Mouse (Mus musculus) ovary, postnatal 10 days (tissue): ENCODE measurements at regions not wholly inside any gene's neighbourhood (a gene's known extent, or its start where the extent isn't known, plus 50 kb on each side); places are given as distances from the start of the nearest gene placed in this dataset.

ENCODE experiments used
- DNase-seq: peaks from one replicate; pipeline ENCODE4 v3.0.0; 2022; ENCODE audit warnings: low spot score

DNA sequence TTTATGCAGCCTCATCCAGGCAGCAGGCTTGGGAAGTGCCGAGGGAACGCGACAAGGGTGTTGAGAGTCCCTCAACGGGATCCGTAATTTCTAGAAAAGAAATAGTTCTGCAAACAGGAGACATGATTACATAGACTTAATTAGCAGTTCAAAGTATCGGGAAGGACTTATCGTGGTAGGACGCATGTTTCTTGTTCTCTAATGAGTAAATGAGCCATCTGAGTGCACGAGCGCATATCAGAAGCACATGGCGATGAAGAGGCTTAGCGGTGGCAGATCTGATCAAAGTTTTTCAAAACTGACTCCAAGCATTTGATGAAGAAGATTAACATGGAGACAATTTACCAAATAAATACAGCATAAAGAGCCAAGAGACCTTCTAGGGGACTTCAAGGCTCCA is 238.8 kb upstream of the Zeb2 start:
- no peak for DNase-seq

DNA sequence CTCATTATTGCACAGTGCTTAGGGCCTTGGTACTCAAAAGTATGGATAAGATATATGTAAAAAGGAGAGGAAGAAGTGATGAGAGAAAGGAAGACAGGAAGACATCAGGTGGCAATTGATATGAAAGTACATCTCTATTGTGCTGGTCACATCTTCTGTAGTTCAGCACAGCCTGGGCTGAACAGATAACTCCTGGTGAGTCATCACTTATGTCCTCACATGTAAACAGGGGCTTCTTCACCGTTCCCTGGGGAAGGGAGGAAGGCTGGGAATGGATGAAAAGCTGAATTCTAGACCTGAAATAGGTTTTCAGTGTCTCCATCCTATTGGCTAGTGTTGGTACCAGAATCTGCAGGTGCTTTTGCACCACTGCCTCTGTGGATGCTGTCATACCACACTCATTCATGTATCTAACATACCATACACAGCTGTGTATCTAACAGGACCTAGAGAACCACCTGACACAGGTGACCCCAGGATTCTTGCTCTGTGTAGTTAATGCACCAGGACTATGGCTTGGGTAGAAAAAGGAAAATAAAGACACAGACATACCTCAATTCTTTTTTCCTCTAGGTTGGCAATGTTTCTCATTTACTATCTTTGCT is 234.4 kb upstream of the Zeb2 start:
- DNase-seq = no peak

DNA sequence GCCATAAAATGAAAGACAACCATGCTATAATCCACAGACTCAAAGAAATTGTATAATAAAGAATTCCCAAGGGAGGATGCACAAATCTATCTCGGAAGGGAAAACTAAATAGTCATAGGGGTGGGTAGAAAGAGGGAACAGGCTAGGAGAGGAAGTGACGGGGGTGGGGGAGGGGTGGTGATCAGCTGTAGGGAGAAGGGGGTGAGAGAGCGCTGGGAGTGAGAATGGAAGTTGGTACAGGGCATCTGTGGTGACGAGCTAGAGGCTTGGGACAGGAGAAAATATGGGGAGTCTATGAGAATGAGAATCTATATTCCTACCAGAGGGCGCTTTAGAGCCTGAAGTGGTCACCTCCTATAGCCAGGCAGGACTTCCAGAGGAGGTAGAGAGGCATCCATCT is 229.2 kb upstream of the Zeb2 start:
- DNase-seq = no peak

DNA sequence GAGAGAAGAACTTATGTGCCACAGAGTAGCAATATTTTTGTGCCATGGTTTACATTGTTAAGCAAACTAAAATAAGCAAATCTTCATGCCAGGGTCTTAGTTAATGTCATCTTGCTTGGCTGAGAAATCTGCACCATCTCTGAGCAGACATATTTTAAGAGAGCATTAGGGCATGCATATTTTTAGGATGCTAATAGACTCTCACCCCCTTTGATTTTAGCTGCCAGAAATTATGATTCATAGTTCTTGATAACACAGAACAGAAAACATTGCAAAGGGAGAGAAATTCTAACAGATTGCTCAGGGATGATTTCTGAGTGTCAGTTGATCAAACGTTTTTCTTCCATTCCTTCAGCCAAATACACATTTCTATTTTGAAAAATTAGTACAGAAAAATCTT is 222.7 kb upstream of the Zeb2 start:
- DNase-seq = no peak

DNA sequence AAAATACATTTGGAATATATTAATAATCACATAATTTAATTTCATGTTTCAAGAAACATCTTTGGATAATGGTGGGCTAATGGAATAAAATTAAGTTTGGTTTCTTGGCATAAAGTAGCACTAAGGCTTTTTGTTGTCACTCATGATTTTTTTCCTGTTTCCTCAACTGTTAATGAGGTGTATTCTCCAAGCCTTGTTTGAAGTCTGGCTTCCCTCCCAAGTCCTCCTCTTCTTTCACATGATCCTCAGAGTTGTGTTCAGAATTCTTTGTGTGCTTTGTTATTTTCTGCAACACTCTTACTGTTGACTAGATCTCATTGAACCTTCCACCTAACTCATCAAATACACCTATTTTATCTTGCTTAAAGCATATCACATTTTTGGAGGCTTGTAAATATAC is 221.6 kb upstream of the Zeb2 start:
- DNase-seq = no peak

DNA sequence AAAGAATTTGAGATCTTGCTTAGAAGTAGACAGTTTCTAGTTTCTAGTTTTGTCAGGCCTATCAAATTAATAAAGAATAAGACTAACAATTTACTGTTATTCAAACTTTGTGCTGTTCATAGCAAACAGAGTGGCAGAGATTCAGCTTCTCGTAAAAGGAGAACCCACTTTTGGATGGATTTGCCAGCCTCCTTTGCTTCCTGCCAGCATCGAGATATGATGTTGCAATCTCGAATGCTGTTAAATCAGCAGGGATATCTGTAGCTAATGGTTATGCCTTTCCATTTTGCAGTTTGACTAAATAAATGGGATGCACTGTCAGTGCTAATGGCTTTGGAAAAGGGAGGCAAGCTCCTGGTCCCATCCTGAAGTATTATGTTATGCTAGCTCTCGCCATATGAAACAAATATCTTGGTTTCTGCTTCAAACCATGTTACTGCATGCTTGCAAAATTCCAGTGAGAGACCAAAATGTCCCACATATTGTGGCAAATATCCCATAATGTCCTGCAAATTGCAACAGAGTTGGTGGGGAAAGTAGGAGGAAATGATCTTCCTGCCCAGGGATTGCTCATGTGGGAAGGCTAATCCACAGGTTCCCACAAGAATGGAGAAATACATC is 199.9 kb upstream of the Zeb2 start:
- no peak for DNase-seq

DNA sequence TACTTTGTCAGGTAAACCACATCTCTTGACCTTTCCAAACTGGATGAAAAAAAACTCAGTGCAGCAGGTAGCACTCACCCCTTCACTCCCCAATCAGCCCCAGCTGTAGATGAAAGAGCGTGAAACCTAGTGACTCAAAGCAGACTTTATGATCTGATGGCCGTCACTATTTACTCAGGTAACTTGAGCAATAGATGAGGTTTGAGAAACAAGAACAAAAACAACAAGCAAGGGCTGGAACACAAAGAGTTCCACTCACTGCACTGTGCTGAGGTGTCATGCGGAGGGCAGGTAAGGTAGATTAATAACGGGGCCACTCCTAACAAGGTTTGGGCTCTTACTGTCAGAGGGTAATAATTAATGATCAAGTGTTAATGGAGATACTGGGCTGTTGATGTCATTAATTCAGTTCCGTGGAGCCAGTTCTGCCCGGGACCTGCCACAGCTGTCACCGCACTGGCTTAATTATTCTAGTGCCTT is 170.4 kb upstream of the Zeb2 start:
- DNase-seq = no peak

DNA sequence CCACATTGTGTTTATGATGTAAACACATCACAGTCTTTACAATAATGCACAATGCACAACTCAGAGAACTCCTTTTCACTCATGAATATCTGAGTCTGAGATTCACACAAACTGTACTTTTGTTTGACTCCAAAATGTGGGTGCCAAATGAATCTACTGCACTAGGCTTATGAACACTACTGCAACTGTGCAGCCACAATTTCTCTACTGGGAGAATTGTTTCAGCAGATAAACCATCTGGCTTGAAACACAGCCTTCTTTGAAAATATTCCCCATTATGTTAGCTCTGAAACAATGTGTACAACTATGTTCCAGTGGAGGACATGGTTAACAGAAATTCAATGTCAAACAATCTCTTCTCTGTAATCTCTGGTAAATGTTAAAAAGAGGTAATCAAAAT is 166.6 kb upstream of the Zeb2 start:
- DNase-seq = no peak

DNA sequence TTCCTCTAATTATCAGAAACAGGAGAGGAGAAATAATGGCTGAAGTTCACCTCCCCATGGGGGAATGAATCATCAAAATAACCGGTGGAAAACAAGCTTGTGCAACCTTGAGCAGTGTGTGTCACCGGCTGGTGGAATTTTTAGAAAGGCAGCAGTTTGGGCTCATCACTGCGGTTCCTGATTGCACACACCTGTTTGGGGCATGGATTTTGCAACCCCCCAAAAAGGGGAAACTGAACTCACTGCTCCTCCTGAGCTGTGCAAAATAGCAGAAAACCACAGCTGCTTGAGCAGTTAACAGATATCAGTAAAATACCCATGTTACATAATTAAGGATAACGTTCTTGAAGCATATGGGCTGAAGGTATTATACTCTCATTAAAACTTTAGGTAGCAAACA is 162.3 kb upstream of the Zeb2 start:
- no peak for DNase-seq

DNA sequence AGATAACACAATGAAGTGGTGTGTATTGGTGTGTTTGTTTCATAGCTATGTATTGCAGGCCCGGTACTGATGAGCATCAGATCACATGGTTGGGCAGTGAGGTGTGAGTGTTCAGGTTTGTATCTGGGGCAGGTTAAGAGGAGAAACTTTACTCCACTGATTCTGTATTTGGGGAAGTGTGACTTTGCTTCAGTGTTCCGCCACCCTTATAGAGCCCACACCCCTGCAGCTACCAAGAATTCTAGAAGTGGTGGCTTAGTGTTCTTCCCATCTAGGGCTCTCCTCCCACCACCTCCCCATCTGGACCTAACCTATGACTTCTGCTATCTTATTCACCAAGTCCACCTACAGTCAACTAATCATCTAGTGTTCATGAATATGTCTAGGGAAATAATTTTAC is 160.4 kb upstream of the Zeb2 start:
- no peak for DNase-seq

DNA sequence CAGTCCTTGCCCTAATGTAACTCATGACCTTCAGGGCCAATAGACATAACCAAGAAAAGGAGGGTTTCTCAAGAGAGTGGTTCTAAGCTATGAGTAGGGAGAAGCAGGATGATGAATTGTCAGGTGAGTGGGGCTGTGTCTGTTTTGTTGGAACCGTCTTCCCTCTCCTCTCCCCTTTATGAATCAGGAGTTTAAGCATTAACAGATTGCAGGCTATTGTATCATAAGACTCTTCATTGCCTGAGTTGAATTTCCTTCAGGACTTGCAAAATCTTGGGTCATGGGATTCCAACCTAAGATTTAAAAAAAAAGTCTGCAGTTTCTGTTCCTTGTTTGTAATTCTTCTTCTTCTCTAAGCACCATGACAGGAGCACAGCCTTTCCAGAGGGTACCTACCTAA is 159.5 kb upstream of the Zeb2 start:
- no peak for DNase-seq

DNA sequence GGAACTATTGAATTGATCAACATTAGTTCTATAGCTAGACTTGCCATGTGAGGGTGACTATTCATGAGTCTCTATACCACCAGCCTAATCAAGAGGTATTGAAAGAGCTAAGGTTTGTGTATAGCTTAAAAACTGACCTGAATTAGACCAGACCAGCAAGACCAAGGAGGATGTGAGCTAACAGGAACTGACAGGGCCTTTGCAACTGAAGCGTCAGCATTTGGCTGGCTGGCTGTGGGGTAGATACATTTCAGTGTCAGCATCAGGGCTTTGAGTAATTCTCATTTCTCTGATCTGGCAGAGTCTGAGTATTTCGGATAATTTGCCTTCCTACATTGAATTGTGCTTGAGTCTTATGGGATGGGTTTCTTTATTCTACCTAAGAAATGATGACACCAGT is 152.8 kb upstream of the Zeb2 start:
- DNase-seq = no peak

DNA sequence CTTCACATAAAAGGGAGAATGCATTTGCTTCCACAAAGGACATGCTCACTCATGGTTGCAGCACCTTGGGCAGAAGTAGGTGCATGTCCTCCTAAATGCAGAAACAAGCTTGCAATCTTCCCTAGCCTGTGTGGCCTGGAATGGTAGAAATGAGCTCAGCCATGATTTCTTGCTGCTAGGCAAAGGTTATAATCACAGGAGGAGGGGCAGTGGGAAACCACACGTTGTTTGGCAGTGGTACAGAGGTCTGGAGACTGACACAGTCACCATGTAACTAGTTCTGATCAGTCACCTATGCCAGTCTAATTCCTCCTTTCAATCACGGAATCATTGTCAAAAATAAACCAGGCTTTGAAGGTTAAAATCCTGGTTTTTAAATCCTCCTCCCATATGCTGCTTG is 148.6 kb upstream of the Zeb2 start:
- DNase-seq = no peak

DNA sequence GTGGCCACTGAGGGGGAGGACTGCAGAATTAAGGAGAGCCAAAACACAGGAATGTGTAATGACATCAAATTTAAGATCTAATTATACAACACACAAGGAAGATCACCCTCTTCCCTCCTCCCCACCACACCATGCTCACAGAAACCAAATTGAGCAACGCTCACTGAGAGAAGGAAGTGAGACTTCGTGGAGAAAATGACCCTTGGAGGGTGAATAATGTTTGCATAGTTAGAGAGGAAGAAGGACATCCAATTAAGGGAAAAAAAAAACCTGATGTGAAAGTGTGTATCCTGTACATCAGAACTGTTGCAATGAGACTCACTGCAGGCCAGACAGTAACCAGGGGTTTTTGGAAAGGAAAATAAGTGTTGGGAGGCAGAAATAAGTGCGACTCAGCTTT is 144.8 kb upstream of the Zeb2 start:
- DNase-seq = no peak

DNA sequence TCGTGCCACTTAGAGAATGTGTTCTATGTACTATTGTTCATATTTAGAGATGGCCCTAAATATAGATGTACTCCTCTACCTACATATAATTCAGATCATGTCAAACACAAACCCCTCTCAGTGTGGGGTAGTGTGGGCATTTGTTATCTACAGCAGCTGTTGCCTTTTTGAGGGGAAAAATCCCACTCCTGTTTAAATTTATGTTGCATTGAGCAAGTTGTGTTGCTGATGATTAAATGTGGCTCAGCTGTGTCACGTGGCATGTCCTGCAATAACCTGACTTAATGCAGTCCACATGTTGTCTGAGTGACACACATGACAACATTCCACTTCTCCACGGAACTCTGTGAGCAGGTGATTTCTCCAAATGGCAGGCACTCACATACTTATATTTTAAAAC is 141.7 kb upstream of the Zeb2 start:
- DNase-seq = no peak

DNA sequence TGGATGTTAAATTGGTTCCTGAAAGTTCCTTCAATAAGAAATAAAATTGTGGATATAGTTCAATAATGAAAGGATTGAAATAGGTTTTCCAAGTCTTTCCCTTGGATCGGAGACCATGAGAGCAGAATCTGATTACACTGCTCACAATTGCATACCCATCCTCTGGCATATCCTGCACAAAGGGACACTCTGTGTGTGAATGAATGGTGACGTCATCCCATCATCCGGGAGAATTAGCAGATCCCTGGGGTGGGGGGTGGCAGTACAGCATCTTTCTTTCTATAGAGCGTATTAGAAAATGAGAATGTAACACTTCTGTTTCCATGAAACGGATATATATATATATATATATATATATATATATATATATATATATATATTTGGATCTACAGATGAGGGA is 139.2 kb upstream of the Zeb2 start:
- DNase-seq = no peak

DNA sequence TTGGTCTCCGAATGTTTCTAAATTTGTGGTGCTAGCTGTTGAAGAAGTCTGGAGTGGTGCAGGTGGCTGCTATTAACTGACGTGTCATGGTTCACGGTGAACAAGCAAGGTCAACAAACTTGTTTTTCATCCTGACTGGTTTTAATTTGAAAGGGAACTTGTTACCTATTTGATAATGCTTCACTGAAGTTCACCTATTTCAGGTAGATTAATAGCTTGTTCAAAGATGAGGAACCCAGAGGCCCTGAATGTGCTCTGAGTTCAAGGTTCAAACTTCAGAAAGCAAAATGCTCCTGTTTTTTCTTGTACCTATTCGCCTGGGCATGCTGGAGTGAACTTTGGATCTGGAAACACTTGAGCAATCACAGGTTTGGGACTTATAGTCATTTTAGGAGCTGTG is 136.7 kb upstream of the Zeb2 start:
- DNase-seq = no peak

DNA sequence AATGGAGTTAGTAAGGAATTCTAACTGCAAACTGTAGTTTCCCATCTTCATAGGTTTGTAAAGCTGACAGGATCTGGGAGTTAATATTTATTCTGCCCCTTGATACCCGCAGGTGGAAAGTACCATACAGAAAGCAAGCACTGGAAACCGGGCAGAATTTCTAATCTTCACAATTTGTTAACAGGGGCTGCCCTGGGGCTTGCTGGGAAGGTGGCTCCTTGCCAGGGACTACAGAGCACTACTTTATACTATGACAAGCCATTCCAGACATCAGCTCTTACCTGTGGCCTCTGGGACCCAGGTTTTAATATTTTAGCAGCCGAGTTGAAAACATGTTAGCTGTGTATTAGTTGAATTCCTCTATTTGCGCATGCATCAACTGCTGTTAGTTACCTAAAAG is 135.1 kb upstream of the Zeb2 start:
- DNase-seq = no peak

DNA sequence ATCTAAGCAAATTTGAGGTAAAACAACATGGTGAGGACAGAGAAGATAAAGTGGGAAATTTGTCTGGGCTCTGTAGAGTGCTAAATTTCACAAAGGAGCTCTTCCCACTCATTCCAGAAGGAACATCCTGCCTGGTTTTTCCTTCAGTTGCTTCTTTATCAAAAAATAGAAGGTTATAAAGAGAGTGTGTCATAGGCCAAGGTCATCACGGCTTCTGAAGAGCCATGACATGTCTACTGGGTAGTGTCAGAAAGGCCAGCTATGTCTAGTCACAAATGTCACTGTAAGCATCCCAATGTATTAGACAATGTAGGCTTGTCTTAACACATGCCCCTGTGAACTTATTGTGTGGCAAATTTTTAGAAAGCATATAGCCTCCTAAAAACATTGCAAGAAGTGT is 132.5 kb upstream of the Zeb2 start:
- no peak for DNase-seq

DNA sequence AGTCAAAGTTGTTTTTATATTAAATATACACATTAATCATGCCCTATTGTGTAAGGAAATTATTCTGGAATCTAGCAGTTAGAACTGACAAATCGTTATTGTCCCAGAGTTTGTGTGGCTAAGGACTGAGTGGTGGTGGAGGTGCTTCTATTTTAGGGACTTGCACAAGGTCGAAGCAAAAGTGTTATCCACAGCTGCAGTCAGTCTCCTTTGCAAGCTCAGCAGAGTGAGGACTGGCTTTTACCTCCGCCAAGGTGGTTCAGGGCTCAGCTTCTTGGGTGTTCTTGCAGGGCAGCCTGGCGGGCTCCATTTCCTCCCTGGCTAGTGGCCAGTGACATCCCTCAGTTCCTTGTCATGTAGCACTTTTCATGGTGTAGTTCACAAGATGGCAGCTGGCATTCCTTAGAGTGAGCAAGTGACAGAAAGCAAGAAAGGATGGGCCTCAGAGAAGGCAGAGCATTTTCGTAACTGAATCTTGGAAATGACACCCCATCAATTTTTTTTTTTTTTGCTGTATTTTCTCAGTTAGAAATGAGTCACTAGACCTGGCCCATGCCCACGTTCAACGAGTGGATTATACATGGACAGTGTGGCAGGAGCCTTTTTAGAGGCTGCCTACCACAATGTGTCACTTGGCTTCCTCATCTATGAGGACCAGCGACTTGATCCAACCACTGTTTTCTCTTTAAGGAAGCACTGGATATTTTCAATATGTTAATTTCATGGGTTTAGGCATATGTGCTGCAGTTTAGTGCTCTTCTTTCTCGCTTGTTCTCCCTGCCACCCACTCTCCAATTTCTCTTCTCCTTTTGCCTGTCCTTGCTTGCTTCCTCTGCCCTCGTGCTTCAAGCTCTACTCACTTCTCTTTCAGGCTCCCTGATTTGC is 129.1 kb upstream of the Zeb2 start:
- DNase-seq = no peak

DNA sequence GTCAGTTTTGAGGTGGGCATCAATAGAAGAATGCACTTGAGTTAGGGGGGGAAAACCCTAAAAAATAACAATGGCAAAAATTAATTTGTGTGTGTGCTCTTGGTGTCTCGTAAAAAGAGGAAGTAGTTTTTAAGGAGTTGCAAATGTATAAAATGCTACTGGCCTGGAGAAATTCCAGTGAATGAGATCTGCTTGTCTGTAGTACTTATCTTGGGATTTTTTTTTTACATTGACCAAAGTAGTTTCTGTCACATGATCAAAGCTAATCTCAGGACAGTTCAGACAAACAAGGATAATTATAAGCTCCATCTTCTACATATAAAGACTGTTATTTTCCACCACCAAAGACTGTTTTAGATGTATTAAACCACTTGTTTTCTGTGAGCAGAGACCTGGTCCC is 128.3 kb upstream of the Zeb2 start:
- DNase-seq = no peak

DNA sequence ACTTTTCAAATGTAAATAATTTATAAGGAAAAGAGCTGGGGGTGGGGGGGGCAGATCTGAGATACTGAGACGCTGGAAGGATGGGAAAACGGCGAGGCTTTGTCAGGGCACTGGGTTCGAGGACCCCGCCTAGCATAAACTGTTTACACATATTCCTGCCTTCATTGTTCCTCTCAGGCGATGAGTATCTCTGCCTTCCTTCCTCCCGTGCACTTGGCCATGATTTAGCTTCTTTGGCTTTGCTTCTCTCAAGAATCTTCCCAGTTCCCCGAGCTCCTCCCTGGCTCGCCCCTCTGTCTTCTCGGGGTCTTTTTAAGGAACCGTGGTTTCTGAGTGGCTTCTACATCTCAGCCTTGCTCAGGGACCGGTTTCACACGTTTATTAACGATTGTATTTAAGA is 127.3 kb upstream of the Zeb2 start:
- DNase-seq = no peak

DNA sequence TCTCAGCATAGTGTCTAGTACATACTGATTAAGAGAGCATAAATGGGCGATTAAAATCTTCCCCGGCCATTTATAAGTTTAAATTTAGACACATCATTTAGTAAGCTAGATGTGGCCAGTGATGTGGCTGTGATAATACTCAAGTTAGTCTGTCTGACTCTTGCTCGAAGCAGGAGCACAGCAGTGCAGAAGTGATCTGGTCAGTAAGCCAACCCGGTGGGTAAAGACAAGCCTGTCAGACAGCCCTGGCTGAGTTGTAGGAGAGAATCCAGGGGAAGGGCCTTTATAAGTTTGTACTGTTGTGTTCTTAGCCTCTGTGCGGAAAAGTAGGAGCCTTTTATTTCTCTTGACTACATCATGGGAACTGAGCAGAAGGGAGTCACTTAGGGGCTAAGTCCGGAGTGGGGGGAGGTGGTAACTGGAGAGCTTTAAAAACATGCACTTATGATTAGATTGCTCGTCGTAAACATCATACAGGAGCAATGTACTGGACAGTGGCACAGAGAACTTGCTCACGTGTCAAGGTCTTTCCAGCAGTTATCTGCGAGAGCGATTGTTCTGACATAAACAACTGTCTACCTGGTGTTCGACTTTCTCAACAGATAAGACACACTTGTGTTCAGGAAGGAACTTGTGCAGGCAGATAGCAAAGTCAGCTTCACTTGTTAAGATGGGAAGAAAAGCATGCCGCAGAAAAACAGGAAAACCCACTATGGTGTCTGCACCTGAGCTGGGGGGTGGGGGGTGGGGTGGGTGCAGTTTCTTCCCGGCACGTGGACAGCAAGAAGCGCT is 122.5 kb upstream of the Zeb2 start:
- no peak for DNase-seq
